Mouse (Mus musculus): ENCODE results near the gene Foxj1. TPM values are rescaled to one million over a fixed set of nuclear protein-coding genes. Genes with fewer than 3 reads are reported as not detected.

The Foxj1 gene
- total RNA-seq, 4 experiments from 2014 or later = 0.26 TPM; not detected in 3

GRCm38 (mm10) chr11:116306126-116306982 is 28.8 kb downstream of the Foxj1 start:
- peak; percentile 88 for DNase-seq (ENCODE audit: low spot score)

DNA sequence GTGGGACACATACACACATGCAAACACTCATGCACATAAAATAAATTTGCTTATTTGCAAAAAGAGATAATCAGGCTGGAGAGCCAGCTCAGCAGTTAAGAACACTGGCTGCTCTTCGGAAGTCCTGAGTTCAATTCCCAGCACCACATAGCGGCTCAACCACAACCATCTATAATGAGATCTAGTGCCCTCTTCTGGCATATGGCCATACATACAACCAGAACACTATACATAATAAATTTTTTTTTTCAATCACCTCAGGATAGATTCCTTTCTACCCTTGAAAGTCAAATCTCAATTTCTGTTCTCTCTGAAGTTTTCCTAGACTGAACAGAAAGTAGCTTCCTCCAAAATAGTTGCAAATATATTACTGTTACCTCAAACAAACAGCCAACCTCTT is 29.8 kb downstream of the Foxj1 start:
- DNase-seq (ENCODE audit: low spot score) = no peak

- no peak for DNase-seq (ENCODE audit: low spot score)
These were observed 36.6 kb downstream of the Foxj1 start for GRCm38 (mm10) chr11:116298621-116299020.

DNA sequence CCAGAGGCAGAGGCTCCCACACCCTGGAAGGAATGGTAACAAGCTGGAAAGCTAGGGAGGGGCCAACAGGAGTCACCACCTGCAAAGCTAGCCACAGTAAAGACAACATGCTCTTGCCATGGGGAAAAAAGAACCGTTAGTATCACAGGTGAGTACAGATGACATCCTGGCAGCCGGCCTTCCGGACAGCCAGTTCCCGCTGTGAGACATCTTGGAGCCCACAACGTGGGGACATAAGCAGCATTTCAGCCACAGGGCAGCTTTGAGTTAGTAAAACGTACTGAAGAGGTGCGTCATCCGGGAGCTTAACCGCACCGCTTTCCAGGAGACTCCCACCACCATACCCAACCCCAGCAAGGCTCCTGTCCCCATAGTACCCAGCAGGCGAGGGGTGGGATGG is 37.0 kb downstream of the Foxj1 start:
- no peak for DNase-seq (ENCODE audit: low spot score)

- no peak for DNase-seq (ENCODE audit: low spot score)
These were observed 38.2 kb downstream of the Foxj1 start for GRCm38 (mm10) chr11:116297017-116297416.

DNA sequence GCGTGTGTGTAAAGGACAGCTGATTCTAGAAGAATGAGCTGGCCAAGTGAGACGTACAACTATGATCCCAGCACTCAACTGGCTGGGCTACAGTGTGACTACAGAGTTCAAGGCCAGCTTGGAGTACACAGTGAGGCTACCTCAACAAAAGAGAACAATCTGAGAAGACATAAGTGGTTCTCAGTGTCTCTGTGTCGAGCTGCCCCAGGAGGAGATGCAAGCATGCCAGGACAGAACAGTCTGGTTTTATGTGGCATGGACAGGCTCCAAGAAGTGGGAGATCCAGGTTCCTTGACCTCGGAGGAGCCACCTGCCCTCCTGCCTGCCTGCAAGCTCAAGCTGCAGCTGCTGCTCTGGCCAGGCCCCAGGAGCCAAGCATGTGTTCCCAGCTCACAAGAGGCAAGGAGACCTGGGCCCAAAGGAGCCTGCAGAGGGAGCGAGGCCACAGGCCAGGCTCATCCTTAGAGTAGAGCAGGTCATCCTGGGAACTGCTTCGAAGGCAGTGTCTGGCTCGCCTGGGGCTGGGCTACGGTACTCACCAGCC is 38.9 kb downstream of the Foxj1 start:
- DNase-seq (ENCODE audit: low spot score) = no peak

DNA sequence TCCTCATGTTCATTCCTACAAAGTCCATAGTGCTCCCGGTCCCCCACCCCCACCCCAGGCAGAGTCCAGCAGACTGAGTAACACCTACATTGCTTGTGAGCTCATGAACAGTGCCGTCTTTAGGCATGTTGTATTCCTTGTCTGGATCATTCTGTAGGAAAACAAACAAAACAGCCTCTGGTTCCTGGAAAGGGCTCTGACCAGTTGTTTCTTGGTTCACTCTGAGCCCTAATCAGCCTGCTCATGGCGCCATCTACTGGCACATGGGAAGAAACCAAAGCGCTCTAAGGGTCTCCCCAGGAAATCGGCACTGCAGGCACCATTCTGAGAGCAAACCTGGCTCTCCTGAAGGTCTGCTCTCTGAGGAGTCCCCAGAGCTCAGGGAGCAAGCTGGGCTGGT is 40.9 kb downstream of the Foxj1 start:
- DNase-seq (ENCODE audit: low spot score) = no peak

GRCm38 (mm10) chr11:116293538-116294137 is 41.6 kb downstream of the Foxj1 start:
- DNase-seq (ENCODE audit: low spot score) = no peak

DNA sequence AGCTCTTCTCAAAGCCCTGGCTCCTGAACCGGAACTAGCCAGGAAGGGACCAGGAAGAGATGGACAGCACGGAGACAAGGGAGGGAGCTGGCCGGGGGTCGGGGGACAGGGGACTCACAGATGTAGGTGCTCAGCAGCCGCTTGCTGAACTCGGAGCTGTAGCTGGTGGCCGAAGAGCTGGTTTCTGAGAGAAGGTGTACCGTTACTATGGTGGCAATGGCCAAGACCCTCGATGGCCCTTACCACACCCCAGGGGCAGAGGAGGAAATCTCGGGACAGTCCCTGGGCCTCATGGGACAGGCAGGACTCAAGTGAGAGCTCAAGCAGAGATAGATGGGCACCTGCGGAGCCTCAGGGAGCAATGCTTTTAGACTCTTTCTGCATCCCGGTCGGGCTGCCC is 42.8 kb downstream of the Foxj1 start:
- no peak for DNase-seq (ENCODE audit: low spot score)

DNA sequence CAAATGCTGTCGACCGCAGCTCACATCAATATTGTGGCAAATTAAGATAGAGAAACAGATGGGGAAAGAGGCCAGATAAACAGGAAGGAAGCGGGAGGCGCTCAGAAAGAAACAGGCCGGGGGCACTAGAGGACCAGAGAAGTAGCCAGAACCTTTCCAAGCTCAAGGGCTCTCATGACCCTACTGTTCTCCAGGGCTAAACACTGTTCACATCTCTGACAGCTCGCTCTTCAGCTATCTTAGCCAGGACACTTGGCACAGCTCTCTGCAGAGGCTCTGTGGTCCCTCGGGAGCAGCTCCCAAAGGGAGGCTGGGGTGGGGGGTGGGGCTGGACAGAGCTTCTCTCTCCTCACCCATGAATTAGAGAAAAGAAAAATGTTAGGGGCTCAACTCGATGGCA is 44.6 kb downstream of the Foxj1 start:
- DNase-seq (ENCODE audit: low spot score) = no peak

- DNase-seq (ENCODE audit: low spot score) = no peak
These were observed 47.8 kb downstream of the Foxj1 start for GRCm38 (mm10) chr11:116287351-116287750.

DNA sequence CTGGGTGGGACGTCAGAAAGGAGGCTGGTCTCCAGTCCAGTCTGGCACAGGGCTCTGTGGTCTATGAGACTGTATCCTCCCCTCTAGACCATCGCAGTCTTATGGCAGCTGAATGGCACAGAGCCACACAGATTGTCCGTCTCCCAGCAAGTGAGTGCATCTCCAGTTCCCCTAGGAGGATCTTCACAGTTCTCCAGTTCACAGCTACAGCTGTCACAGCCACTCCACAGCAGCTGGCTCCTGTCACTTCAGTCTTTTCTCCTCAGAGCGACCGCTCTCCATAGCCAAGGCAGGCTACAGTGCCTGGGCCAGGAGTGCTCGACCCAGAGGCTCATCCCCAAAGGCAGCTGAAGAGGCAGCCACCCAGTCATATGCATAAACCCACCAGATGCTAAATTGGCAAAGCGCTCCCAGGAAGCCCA is 49.4 kb downstream of the Foxj1 start:
- DNase-seq (ENCODE audit: low spot score) = peak; percentile 36

- DNase-seq (ENCODE audit: low spot score) = no peak
These were observed 51.2 kb downstream of the Foxj1 start for GRCm38 (mm10) chr11:116283982-116284381.

GRCm38 (mm10) chr11:116282912-116283521 is 52.2 kb downstream of the Foxj1 start:
- no peak for DNase-seq (ENCODE audit: low spot score)

DNA sequence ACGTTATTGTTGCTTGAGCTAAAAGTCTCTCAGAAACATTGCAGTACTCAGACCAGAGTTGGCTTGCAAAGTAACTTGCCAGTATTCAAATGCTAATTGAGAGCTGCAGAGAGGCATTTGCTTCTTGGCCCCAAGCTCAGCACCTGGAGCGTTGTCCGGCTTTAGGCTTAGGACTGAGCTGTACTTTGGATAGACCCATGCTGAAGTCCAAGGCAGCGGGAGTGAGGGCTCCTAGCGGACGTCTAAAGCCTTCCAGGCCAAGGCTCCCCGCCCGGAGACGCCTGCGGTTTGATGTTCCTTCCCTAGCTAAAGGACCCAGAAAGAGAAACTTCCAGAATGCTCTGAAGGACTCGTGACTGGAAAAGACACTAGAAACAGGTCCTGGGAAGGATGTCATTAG is 53.1 kb downstream of the Foxj1 start:
- DNase-seq (ENCODE audit: low spot score) = no peak

DNA sequence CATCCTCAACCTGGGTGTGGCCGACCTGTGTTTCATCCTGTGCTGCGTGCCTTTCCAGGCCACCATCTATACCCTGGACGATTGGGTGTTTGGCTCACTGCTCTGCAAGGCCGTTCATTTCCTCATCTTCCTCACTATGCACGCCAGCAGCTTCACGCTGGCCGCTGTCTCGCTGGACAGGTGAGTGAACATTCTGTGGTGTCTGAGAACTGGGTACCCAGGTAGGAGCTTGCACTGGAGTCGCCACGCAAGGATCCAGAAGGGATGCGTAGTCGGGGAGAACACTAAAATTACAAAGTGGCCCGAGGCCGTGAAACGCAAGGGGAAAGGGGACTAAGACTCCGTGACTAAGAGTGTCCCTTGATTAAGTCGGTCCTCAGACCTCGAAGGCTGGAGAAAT is 53.5 kb downstream of the Foxj1 start:
- DNase-seq (ENCODE audit: low spot score) = no peak

- no peak for DNase-seq (ENCODE audit: low spot score)
These were observed 54.2 kb downstream of the Foxj1 start, which contains the start of gene Galr2 for GRCm38 (mm10) chr11:116280751-116281663. Gene Galr2, plus strand, starts transcription at chr11:116280939.

Measured in heart, adult 8-10 months (tissue).